Mouse (Mus musculus) hindbrain, postnatal 0 days (tissue): ENCODE data around the gene Rgp1. TPM values are rescaled to one million over a fixed set of nuclear protein-coding genes. Genes with fewer than 3 reads are reported as not detected.

ENCODE experiments used
- ATAC-seq: fragments of 200-750 bp; cut with Nextera tagmentation; 2 replicates; pipeline ENCODE4 v1.8.0; 2017; ENCODE audit warnings: mild to moderate bottlenecking, moderate TSS enrichment, moderate library complexity
- DNase-seq: peaks from one replicate; pipeline ENCODE4 v3.0.0-alpha.2; 2015; ENCODE audit warnings: low spot score
- H3K27ac ChIP-seq: fragments of 300-500 bp; sonication (generic); 2 replicates; pipeline ENCODE4 v1.5.1; 2014; ENCODE audit warnings: mild to moderate bottlenecking
- H3K27me3 ChIP-seq: fragments of 300-500 bp; sonication (generic); 2 replicates; pipeline ENCODE4 v1.6.1; 2014; ENCODE audit warnings: low read length, mixed read lengths; ENCODE audit not compliant: insufficient read depth
- H3K36me3 ChIP-seq: fragments of 300-500 bp; sonication (generic); 2 replicates; pipeline ENCODE4 v1.6.1; 2014; ENCODE audit warnings: low read length, mixed read lengths; ENCODE audit not compliant: insufficient read depth
- H3K4me1 ChIP-seq: fragments of 300-500 bp; sonication (generic); 2 replicates; pipeline ENCODE4 v1.6.1; 2014; ENCODE audit warnings: antibody characterized with exemption, low read length, mixed read lengths; ENCODE audit not compliant: insufficient read depth
- H3K4me2 ChIP-seq: fragments of 300-500 bp; sonication (generic); 2 replicates; pipeline ENCODE4 v1.6.1; 2014; ENCODE audit warnings: low read depth, mild to moderate bottlenecking, low read length, moderate library complexity, mixed read lengths
- H3K4me3 ChIP-seq: fragments of 300-500 bp; sonication (generic); 2 replicates; pipeline ENCODE4 v1.5.1; 2014; ENCODE audit warnings: low read length
- H3K9ac ChIP-seq: fragments of 300-500 bp; sonication (generic); replicated peaks from 2 replicates; pipeline ENCODE4 v1.6.1; 2014; ENCODE audit warnings: mild to moderate bottlenecking, low read length, moderate library complexity, mixed read lengths
- H3K9me3 ChIP-seq: fragments of 300-500 bp; sonication (generic); 2 replicates; pipeline ENCODE4 v1.6.1; 2016; ENCODE audit warnings: low read length, mixed read lengths
- CTCF ChIP-seq: IDR thresholded peaks from 2 replicates; pipeline ENCODE4 v1.5.1; 2016; ENCODE audit warnings: antibody characterized with exemption, control low read depth, low read depth
- whole genome bisulfite sequencing: fragments of 180-500 bp; shearing (Covaris S2); extraction: QIAGEN DNeasy Blood & Tissue Kit; methylation state at CpG from one replicate; pipeline ENCODE4 v1.1.7; 2014; 5-methylcytosine and 5-hydroxymethylcytosine counted together
- polyA plus RNA-seq: library from polyadenylated mRNA; unstranded; fragments of >200 nt; fragmentation: Nextera tagmentation; extraction: Ambion mirVana; gene quantifications from 2 replicates; pipeline ENCODE4 v1.2.1, GENCODE M21; 2015
- total RNA-seq: library from RNA; depleted of rRNA; stranded (reverse); fragments of >200 nt; gene quantifications from 2 replicates; pipeline ENCODE4 v1.2.3, GENCODE M21; 2014; rRNA removed

The Rgp1 gene
- 18.9 and 31.2 TPM in 2 replicates for total RNA-seq
- 11.5 and 13.5 TPM in 2 replicates for polyA plus RNA-seq

DNA sequence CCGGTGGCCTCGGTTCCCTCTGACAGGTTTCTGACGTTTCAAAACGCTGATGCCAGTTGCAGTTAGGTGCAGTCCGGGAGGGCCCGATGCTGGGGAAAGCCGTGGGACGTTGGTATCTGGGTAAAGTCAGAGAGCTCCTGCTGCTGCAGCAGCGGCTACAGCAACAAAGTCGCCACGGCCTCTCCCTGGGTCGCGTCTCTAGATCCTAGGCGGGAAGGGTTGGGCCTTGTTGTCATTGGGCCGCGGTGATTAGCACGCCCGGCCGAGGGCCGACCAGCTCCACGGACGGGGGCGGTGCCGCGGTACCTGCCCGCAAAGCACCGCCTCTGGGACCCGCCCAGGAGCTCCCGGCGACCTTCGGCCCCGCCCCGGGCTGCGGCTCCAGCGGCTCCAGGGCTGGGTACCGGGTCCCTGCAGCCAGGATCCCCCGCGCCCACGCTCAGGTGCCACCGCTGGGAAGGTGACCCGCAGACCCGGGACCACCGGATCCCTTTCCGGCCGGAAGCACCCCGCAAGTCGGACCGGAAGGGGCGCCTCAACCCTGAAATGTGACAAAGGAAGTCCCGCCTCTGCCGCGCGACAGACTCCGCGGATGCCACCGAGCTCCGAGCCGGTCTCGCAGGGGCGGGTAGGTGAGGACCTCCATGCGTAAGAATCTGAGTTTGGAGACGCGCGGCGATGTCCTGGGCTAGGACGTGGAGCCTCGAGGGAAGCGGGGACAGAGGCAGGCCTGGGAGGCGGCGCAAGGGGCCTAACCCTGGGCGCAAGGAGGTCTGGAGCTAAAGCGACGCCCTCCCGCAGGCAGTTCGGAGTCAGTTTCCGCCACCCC, at the start of gene Rgp1, which contains the start of gene Gba2:
Gene Rgp1, plus strand, starts transcription at position 340 of the 829 bp plus-strand sequence.
Gene Gba2, minus strand, starts transcription at position 498 of the 829 bp plus-strand sequence.
- ATAC-seq: peak; percentile 88
- WGBS: under 1% methylated on average over 70 of the region's 76 CpGs

GRCm38 (mm10) chr4:43530081-43530501, 48.4 kb upstream of the Rgp1 start:
- Histone ChIP-seq H3K9me3 (no peaks in the 10 kb centered on the region), H3K36me3 (peaks cover 35% of the 10 kb centered on the region), H3K27ac (no peak overlapping the region), H3K4me2 (no peak overlapping the region), H3K4me1 (no peaks in the 10 kb centered on the region), H3K9ac (no peak overlapping the region), H3K27me3 (no peaks in the 10 kb centered on the region), H3K4me3 (no peak overlapping the region)
- DNase-seq: no peak
- 0 out of 2 replicates have a peak, but pooled peaks have one; percentile 19 for ATAC-seq
- WGBS: 63% methylated on average over 8 of the region's 8 CpGs
- no peak for TF ChIP-seq CTCF

More for the DNA sequence above, at the start of gene Rgp1, which contains the start of gene Gba2:
- Histone ChIP-seq H3K27ac (peak within 1 kb of the TSS; percentile 70), H3K27me3 (no peaks in the 10 kb centered on the region), H3K36me3 (peaks cover 44% of the 10 kb centered on the region), H3K4me2 (peak within 1 kb of the TSS; percentile 82), H3K4me3 (peak within 1 kb of the TSS; percentile 60), H3K4me1 (peaks cover 11% of the 10 kb centered on the region), H3K9me3 (no peaks in the 10 kb centered on the region), H3K9ac (peak within 1 kb of the TSS; percentile 71)
- peak; percentile 39 for TF ChIP-seq CTCF
- peak; percentile 89 for DNase-seq

GRCm38 (mm10) chr4:43530581-43530980, 47.9 kb upstream of the Rgp1 start:
- Histone ChIP-seq H3K9ac (no peak overlapping the region), H3K4me3 (no peak overlapping the region), H3K27ac (no peak overlapping the region), H3K4me2 (no peak overlapping the region), H3K36me3 (peaks cover 40% of the 10 kb centered on the region), H3K9me3 (no peaks in the 10 kb centered on the region), H3K4me1 (no peaks in the 10 kb centered on the region), H3K27me3 (no peaks in the 10 kb centered on the region)
- DNase-seq (peak; percentile 86), ATAC-seq (peak; percentile 62; the same call in 1 of the 2 replicates)
- WGBS: 29% methylated on average over 7 of the region's 7 CpGs
- peak; percentile 86 for TF ChIP-seq CTCF

GRCm38 (mm10) chr4:43533270-43533669, 45.2 kb upstream of the Rgp1 start:
- no peaks in the 10 kb centered on the region for H3K27me3 ChIP-seq
- no peak overlapping the region for H3K4me2 ChIP-seq
- 82% methylated on average over 9 of the region's 9 CpGs for WGBS
- no peak overlapping the region for H3K9ac ChIP-seq
- H3K9me3 ChIP-seq: no peaks in the 10 kb centered on the region
- no peak overlapping the region for H3K27ac ChIP-seq
- no peaks in the 10 kb centered on the region for H3K4me1 ChIP-seq
- H3K4me3 ChIP-seq: no peak overlapping the region
- H3K36me3 ChIP-seq: peaks cover 65% of the 10 kb centered on the region
- no peak for TF ChIP-seq CTCF
- ATAC-seq (no peak), DNase-seq (no peak)

DNA sequence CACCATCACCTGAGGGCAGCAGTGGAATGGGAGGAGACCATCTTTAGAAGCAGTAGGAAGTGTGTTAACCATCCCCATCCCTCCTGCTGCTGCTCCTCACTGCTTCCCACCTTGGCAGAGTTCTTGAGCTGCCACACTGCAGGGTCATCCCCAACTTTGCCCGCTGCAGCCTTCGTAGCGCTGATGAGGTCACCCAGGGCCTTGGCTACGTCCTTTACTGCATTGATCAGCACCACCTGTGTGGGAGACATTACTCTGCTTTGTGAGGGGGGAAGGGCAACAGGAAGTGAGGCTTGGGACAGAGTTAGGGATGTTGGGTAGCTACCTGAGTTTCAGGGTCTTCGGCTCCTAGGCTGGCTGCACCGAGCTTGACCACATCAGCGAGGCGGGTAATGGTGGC, 42.9 kb upstream of the Rgp1 start:
- WGBS: 95% methylated on average over 8 of the region's 8 CpGs
- ATAC-seq (no peak), DNase-seq (no peak)
- H3K4me1 ChIP-seq: no peaks in the 10 kb centered on the region
- no peak overlapping the region for H3K4me3 ChIP-seq
- H3K36me3 ChIP-seq: peaks cover 88% of the 10 kb centered on the region
- no peak overlapping the region for H3K27ac ChIP-seq
- no peaks in the 10 kb centered on the region for H3K27me3 ChIP-seq
- H3K9me3 ChIP-seq: no peaks in the 10 kb centered on the region
- no peak overlapping the region for H3K4me2 ChIP-seq
- no peak for TF ChIP-seq CTCF
- no peak overlapping the region for H3K9ac ChIP-seq

- H3K4me2 ChIP-seq: no peak overlapping the region
- peaks cover 91% of the 10 kb centered on the region for H3K36me3 ChIP-seq
- no peak overlapping the region for H3K9ac ChIP-seq
- WGBS: 96% methylated on average over 9 of the region's 9 CpGs
- no peak for TF ChIP-seq CTCF
- no peak for DNase-seq
- H3K4me3 ChIP-seq: no peak overlapping the region
- no peaks in the 10 kb centered on the region for H3K27me3 ChIP-seq
- H3K4me1 ChIP-seq: no peaks in the 10 kb centered on the region
- ATAC-seq: no peak
- no peaks in the 10 kb centered on the region for H3K9me3 ChIP-seq
- no peak overlapping the region for H3K27ac ChIP-seq
Measured at GRCm38 (mm10) chr4:43536031-43536430, 42.5 kb upstream of the Rgp1 start.

- no peak for ATAC-seq
- DNase-seq: no peak
- TF ChIP-seq CTCF: no peak
- Histone ChIP-seq H3K9ac (no peak overlapping the region), H3K27ac (no peak overlapping the region), H3K9me3 (no peaks in the 10 kb centered on the region), H3K4me1 (no peaks in the 10 kb centered on the region), H3K4me3 (no peak overlapping the region), H3K27me3 (no peaks in the 10 kb centered on the region), H3K36me3 (peaks cover 93% of the 10 kb centered on the region), H3K4me2 (no peak overlapping the region)
- WGBS: 84% methylated on average over 3 of the region's 3 CpGs
Measured at GRCm38 (mm10) chr4:43542044-43542443, 36.5 kb upstream of the Rgp1 start.
